Mouse (Mus musculus): ENCODE measurements around the gene Slfn9.
"Not testable (repeated sequence)": the region's sequence is repeated elsewhere in the genome, so short reads cannot be mapped to it uniquely, and the experiment has no call there.

Slfn9 gene

DNA sequence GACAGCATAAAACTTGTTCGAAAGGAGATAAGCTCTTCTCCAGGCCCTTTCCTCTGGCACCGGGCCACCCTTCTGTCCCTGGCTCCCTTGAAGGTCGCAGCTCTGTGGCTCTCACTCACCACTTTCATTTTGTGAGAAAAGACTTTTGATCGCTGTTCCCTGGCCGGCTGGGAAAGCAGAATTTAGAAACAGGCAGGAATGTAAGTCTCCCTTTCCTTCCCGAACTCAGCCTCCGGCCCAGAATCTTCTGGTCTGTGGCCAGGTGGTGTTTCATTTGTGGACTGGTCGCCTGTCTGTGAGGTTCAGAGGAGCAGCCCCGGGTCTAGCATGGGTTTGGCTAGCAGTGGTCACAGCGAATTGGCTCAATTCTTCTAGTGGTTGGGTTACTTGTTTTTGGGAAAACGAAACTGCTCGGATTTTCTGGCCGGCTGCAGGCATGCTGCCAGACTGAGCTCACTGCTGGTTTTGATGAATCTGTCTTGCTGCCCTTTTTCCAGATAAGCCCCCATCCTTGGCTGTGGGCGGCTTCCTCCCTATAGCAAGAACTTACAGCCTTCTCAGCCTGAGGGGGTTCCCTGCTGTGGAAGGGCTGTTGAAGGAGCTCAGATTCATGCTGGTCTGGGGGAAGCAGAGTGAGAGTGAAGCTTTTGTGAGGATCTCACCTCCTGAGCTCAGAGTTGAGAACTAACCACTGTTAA lies at the start of gene Slfn9:
Slfn9 (minus strand) TSS at position 362 of the 698 bp plus-strand sequence.
- DNase-seq (ENCODE audit: low read depth, low spot score): no peak

DNA sequence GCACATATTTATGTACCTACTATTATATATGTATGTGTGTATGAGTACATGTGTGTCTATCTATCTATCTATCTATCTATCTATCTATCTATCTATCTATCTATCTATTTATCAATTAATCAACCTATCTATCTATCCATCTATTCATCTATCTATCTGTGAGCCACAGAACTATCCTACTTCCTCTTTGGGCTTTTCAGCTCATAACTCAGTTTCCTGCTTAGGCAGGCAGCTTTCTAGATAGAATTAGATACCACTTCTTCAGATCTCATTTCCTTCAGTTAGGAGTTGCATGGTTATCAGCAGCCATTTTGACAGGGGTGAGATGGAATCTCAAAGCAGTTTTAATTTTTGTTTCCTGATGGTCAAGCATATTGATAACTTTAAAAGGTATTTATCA lies 49.4 kb upstream of the Slfn9 start:
- DNase-seq (ENCODE audit: low read depth, low spot score): no peak

DNA sequence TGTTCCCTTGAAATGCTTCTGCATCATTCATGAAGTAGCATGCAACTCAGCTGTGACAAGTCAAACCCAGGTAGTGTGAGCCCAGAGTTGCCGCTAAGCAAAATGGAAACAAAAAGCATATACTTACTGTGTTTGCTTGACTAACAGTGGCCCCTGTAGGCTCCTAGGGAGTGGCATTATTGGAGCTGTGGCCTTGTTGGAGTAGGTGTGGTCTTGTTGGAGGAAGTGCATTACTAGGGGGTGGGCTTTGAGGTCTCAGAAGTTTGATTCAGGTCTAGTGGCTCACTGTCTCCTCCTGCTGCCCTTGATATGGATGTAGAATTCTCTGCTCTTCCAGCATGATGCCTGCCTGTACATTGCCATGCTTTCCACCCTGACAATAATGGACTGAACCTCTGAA lies 48.7 kb upstream of the Slfn9 start:
- DNase-seq (ENCODE audit: low read depth, low spot score): no peak

DNA sequence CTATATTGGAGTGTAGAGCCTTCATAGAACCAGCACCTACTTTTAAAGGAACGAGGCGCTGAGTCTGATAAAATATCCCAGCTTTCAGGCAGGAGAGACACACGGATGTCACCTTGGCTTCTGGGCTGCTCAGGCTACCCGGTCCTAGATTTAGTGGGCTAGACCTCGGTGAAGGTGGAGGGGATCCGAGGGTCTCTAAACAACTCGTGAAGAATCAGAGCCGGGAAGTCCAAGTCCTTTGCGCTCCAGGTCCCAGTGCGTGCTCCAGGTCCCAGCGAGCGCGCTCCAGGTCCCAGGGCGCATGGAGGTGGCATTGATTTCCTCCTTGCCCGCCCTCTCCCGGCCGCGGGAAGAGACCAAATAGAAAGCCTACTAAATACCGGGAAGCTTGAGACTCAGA lies 48.2 kb upstream of the Slfn9 start:
- DNase-seq (ENCODE audit: low read depth, low spot score): no peak

DNA sequence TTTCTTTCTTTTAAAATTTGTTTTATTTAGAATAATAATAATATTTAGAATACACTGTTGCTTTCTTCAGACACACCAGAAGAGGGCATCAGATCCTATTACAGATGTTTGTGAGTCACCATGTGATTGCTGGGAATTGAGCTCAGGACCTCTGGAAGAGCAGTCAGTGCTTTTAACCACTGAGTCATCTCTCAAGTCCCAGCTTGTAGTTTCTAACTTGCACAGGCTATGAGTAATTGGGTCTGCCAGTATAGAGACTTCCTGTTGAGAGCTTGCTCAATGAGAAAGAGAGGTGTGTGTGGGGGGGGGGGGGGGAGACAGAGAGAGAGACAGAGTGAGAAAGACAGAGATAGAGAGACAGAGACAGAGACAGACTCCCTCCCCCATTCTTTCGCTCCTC lies 47.5 kb upstream of the Slfn9 start:
- no peak for DNase-seq (ENCODE audit: low read depth, low spot score)

DNA sequence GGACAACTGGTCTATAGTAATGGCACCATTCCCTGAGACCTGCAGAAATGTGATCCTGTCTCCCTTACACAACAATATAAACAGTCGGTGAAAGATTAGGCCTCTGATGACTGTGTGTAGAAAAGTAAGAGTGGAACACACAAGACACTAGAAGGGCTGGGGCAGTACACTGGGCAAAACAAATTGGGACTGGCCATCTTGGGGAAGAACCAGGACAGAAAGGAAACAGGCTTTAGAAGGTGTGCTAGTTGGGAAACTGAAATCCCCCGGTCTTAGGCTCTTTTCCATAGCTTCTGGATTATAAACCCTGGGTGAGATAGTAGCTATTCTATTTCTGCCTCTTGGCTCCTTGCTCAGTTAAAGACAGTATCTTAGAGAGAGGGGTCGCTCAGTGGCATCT lies 47.1 kb upstream of the Slfn9 start:
- DNase-seq (ENCODE audit: low read depth, low spot score): not testable (repeated sequence)

DNA sequence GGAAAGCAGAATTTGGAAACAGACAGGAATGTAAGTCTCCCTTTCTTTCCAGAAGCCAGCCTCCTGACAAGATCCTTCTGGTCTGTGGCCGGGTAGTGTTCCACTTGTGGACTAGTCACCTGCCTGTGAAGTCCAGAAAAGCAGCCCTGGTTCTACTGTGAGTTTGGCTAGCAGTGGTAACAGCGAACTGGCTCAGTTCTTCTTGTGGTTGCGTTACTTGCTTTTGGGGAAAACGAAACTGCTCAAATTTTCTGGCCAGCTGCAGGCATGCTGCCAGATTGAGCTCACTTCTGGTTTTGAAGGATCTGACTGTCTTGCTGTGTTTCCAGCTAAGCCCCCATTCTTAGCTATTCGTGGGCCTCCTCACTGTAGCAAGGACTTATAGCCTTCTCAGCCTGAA lies 29.0 kb upstream of the Slfn9 start, which contains the start of gene Slfn8:
Slfn8 (minus strand) TSS at position 190 of the 400 bp plus-strand sequence.
- no peak for DNase-seq (ENCODE audit: low read depth, low spot score)

DNA sequence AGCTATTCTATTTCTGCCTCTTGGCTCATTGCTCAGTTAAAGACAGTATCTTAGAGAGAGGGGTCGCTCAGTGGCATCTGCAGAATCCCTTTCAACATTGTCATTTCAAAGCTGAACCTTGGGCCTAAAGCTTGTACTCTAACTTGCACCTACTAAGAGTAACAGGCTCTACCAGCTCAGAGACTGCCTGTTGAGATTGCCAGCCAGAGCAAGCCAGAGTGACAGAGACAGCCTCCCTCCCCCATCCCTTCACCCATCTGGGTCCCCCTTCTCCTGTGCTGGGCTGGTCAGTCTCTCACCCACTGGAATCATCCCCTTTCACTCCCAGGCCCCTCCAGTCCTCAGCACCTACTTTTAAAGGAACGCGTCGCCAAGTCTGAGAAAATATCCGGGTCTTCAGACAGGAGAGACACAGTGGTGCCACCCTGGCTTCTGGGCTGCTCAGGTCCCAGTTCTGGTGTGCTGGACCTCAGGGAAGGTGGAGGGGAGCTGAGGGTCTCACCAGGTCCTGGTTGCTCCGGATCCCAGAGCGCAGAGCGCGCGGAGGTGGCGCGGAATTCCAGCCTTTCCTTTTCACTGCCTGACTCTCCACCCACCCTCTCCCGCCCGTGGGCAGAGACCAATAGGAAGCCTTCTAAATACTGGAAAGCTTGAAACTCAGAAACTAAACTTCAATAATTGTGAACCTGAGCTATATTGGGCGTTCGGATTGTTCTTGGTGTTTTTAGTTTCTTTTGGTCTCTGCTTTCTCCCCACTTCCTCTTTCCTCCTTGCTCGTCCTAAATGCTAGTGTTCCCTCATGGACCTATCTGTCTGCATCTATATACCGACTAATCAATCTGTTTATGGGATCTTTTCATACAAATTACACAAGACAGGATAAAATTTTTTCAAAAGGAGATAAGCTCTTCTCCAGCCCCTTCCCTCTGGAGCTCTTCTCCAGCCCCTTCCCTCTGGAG lies 28.2 kb upstream of the Slfn9 start:
- not testable (repeated sequence) for DNase-seq (ENCODE audit: low read depth, low spot score)

DNA sequence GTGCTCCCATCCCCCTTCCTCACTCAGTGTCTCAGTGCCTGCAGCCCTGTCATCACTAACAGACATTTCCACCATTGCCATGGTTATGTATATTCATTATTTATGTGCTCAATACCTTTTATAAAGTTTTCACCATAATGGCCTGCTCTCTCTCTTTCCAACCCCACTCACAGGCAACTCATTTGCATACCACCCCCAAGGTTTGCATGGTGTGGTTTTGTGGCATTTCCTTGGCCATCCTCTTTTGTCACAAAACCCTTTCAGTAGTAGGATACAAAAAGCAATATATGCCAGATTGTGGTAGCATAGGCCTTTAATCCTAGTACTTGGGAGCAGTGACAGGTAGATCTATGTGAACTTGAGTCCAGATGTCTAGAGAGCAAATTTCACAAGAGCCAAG lies 24.5 kb upstream of the Slfn9 start:
- no peak for DNase-seq (ENCODE audit: low read depth, low spot score)

DNA sequence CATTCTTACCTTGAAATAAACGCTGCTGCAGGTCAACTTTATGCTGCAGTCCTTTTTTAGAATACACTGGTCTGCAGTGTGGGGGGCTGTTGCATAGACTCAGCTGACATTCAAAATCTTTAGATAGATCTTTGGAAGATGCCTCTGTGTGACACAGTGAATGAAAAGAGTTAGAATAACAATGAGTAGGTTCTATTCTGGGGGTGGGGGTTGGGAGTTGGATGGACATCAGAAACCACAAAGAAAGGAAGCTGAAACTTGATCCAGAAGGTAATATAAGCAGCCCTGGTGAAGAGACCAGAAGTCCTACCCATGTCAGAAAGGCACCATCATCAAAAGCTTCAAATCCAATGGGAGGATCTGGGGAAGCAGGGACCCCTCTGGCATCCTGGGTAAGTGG lies 21.7 kb upstream of the Slfn9 start:
- DNase-seq (ENCODE audit: low read depth, low spot score): no peak

DNA sequence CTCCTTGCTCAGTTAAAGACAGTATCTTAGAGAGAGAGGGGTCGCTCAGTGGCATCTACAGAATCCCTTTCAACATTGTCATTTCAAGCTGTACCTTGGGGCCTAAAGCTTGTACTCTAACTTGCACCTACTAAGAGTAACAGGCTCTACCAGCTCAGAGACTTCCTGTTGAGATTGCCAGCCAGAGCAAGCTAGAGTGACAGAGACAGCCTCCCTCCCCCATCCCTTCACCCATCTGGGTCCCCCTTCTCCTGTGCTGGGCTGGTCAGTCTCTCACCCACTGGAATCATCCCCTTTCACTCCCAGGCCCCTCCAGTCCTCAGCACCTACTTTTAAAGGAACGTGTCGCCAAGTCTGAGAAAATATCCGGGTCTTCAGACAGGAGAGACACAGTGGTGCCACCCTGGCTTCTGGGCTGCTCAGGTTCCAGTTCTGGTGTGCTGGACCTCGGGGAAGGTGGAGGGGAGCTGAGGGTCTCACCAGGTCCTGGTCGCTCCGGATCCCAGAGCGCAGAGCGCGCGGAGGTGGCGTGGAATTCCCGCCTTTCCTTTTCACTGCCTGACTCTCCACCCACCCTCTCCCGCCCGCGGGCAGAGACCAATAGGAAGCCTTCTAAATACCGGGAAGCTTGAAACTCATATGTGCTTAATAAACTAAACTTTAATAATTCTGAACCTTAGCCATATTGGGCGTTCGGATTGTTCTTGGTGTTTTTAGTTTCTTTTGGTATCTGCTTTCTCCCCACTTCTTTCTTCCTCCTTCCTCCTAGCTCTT lies 831 bp downstream of the Slfn9 start:
- DNase-seq (ENCODE audit: low read depth, low spot score): not testable (repeated sequence)

DNA sequence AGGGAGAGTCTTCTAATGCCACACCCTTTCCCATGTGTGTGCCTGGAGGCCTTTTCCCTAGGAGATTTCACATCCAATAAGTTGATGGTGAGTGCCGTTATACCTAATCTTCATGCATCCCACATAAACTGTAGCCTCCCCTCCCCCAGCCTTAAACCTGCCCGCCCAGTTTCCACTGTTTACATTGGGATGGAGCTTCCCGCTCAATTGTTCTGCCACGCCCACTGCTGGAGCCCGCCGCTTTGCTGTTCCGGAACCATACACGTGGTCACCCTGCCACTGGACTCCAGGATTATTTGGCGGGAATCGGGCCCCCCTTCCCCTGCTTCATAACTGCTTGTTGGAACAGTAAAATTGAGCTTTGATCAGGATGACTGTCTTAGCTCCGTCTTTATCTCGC lies 2.3 kb downstream of the Slfn9 start:
- DNase-seq (ENCODE audit: low read depth, low spot score): no peak

DNA sequence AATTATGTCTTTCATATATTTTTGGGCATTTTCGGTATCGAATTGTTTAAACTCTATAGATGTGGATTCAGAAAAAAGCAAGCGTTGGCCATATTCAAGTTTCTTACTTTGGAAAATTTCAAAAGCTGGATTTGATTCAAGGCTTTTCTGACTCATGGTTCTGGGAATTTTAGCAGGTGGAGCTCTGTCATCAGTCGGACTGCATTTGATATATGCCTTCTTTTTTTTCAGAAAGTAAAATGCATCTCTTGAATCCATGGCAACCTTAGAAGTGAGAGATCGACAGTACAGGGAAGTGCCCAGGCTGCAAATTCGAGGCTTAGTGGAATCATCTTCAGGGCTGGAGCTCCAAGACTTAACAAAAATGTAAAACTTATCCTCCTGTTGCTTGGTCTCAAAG lies 4.0 kb downstream of the Slfn9 start:
- DNase-seq (ENCODE audit: low read depth, low spot score): no peak

DNA sequence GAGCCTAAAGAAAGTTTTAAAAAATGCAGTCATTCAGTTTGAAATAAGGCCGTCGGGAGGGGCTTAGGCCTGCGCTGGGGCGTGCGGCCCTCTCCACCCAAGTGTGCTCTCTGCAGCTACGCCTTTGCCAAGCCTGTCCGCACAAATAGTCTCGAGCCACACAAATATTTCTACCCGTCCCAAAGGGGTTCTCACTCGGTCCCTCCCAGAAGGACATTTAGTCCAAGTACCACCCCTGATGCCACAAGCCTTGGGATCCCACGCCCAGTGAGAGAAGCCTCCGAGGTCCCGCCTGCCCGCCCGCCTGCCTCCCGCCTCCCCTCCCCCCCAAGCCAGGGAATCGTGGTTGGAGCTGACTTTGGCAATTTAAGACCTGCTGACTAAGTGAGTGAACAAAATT lies 8.4 kb downstream of the Slfn9 start:
- DNase-seq (ENCODE audit: low read depth, low spot score): no peak

DNA sequence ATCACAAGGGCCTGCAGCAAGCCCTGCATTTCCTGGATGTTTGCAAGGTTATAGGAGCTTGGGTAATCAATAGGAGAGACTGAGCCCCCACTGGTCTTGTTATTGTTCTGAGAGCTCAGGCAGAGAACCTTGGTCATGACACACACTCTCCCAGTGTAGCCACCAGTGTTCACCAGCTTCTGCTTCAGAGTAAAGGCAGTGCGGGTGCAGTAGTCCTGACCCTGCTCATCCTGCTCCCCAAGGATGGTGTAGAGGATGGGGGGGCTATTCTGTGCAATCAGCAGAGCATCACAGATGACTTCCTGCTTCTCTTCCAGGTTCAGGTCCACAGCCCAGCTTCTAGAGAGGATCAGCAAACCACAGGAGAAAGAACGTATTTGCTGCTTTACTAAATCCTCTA lies 9.2 kb downstream of the Slfn9 start:
- not testable (repeated sequence) for DNase-seq (ENCODE audit: low read depth, low spot score)

DNA sequence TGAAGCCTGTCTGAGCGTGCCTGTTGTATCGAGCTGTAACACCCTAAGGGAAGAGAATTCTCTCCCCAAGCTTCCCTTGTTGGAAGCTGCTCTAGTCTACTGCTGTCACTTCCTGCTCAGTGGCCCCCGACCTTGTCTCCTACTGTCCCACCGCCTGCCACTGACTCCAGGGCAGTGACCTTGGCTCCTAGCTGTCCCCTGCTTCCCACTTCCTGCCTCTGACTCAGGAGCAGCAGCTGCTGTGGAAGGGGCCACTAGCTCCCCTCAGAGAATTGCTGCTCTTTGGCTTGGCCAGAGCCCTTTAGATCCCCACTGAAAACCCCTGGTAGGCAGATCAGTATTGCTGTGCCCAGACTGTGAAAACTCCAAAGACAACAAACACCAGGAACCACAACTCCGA lies 17.7 kb downstream of the Slfn9 start:
- no peak for DNase-seq (ENCODE audit: low read depth, low spot score)

DNA sequence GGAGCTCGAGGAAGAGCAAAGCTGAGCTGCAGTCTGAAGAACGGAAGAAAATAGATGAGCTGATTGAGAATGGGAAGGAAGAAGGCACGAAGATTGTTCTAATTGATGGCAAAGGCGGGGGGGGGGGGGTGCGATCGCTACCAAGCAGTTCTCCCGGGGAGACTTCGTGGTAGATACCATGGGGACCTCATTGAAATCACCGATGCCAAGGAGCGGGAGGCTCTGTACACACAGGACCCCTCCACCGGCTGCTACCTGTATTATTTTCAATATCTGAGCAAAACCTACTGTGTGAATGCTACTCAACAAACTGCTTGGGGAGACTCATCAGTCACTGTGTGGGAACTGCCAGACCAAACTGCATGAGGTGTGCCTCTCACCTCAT lies 20.0 kb downstream of the Slfn9 start:
- no peak for DNase-seq (ENCODE audit: low read depth, low spot score)

DNA sequence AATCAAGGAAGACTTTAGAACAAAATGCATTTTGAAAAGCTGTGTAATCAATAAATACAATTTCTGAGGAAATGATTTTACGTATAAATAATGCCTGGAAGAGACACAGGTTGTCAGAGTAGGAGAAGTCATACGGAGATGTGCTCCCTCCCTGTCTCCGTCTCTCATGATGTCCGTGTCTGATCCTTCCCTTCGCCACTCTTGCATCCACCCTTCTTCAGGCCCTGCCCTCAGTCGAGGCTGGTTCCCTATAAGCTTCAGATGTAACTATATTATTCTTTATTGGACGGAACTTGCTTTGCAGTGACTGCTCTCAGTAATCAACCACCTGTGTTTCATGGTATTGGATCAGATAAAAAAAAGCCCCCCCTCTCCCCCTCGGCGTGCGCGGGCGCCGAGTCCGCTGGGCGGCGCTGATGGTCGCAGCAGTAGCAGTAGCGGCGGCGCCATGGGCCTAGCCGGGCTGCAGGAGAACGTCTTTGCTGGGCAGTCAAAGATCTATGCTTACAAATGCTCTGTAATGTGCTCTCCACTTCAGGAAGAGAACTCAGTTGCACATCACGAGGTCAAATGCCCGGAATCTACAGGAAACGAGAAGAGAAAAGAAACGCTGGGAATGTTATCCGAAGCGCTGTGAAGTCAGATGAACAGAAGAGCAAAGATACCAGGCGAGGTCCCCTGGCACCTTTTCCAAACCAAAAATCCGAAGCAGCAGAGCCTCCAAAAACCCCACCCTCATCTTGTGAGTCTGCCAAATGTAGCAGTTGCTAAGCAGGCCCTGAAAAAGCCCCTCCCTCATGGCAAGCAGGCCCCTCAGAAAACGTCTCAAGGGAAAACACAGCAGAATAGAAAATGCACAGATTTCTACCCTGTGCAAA lies 20.7 kb downstream of the Slfn9 start:
- DNase-seq (ENCODE audit: low read depth, low spot score): no peak

DNA sequence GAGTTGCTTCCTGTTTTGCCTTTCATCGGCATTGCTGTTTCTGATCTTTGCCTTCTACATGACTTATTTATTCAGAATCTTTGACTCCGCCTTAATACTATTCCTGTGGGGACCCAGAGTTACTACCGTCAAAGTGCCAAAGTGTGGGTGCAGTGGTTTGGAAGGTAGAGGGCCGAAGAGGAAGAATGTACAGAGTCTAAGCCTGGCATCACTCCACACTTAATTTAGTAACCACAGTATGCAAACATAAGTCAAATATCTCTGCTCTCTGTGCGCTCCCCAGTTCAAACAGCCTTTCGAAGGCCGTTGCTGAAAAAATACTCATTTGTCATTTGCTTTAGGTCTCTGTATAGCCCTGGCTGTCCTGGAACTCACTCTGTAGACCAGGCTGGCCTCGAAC lies 29.4 kb downstream of the Slfn9 start:
- DNase-seq (ENCODE audit: low read depth, low spot score): no peak

DNA sequence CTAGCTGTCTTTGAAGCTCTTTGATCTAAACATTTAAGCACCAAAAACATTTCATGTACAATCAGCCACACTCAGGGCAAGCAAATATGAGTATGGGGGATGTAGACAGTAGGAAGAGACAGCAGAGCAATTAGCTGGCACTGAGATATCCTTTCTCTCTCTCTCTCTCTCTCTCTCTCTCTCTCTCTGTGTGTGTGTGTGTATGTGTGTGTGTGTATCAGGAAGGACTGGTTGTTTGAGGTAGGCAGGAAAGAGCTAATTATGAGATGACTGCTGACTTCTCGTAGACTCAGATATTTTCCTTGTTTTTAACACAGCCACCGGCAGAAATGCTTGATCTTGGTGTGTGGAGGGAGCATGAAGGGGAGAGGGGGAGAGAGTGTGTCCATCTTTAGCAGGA lies 29.9 kb downstream of the Slfn9 start:
- no peak for DNase-seq (ENCODE audit: low read depth, low spot score)

DNA sequence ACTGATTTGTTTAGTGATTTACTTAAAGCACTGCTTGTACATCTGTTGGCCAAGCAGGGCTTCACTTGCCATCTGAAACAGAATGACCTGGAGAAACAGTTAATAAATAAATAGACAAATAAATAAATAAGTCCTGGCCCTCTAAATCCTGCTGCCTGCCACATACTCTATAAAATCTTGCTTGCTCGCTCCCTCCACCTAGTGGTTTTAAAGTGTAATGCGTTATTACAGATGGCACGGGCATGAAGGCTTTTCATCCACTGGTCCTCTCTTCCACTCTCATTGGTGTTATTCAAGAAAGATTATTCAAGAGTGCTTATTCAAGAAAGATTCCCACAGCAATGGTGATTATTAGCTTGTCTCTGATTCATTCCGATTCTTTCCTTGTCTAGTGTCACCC lies 32.0 kb downstream of the Slfn9 start:
- no peak for DNase-seq (ENCODE audit: low read depth, low spot score)

Measured in c-Kit-negative CD71-positive TER-119-positive erythroid progenitor cells, embryonic 14.5 days (primary cell).